Mouse (Mus musculus) CH12.LX (cell line): ENCODE measurements around the gene Ctrl. TPM values are rescaled to one million over a fixed set of nuclear protein-coding genes. Genes with fewer than 3 reads are reported as not detected.
A peak's percentile ranks its signal among the peaks of the same experiment; 100 is the strongest.

Experiments used
- DNase-seq: peaks from one replicate; pipeline ENCODE4 v3.0.0-alpha.2; 2013; ENCODE audit errors: extremely low read depth
- H3K27ac ChIP-seq: 2 replicates; pipeline ENCODE4 v1.5.1; 2012; ENCODE audit warnings: low read depth, mild to moderate bottlenecking, control low read depth, moderate library complexity; ENCODE audit not compliant: insufficient read depth
- H3K27me3 ChIP-seq: replicated peaks from 2 replicates; pipeline ENCODE3; 2012; ENCODE audit warnings: inconsistent platforms
- H3K36me3 ChIP-seq, 2 experiments: replicated peaks in 1 of 2; 2 replicates each; pipeline versions ENCODE3 to v1.6.1; 2012; ENCODE audit warnings: inconsistent platforms in 1 of 2, low read length in 1 of 2, mild to moderate bottlenecking in 1 of 2, mixed read lengths in 1 of 2, moderate library complexity in 1 of 2; ENCODE audit not compliant: control insufficient read depth in 1 of 2, insufficient read depth in 1 of 2
- H3K4me1 ChIP-seq, 2 experiments: 2 replicates each; pipeline ENCODE4 v1.6.1; 2012; ENCODE audit warnings: inconsistent platforms in 1 of 2, moderate library complexity in 1 of 2; ENCODE audit not compliant: insufficient read depth in 2 of 2, control insufficient read depth in 1 of 2
- H3K4me2 ChIP-seq: 2 replicates; pipeline ENCODE4 v1.6.1; 2012; ENCODE audit warnings: low read depth, mild to moderate bottlenecking, control low read depth; ENCODE audit not compliant: poor library complexity, insufficient read depth, severe bottlenecking
- H3K4me3 ChIP-seq, 3 experiments: fragments of 150-350 bp in 1 of 3; sonication (generic) in 1 of 3; replicated peaks in 1 of 3; 2 replicates each; pipeline versions ENCODE3 to v1.5.1; 2011 to 2012; ENCODE audit warnings: low read depth in 2 of 3, low read length in 2 of 3, mild to moderate bottlenecking in 2 of 3, moderate library complexity in 2 of 3, control low read depth in 1 of 3, improper control_type of control experiment in 1 of 3, inconsistent platforms in 1 of 3, mixed read lengths in 1 of 3; ENCODE audit not compliant: poor library complexity in 1 of 3
- H3K79me2 ChIP-seq: replicated peaks from 2 replicates; pipeline ENCODE4 v1.6.1; 2012; ENCODE audit warnings: mild to moderate bottlenecking, moderate library complexity; ENCODE audit not compliant: control insufficient read depth, poor library complexity, insufficient read depth, severe bottlenecking; ENCODE audit errors: extremely low read depth
- H3K9ac ChIP-seq: 2 replicates; pipeline ENCODE4 v1.6.1; 2012; ENCODE audit warnings: low read depth, mild to moderate bottlenecking, control low read depth, moderate library complexity; ENCODE audit not compliant: insufficient read depth
- H3K9me3 ChIP-seq: replicated peaks from 2 replicates; pipeline ENCODE3; 2012; ENCODE audit warnings: low read length, inconsistent platforms, mixed read lengths
- BHLHE40 ChIP-seq: IDR thresholded peaks from 2 replicates; pipeline ENCODE4 v1.6.1; 2011; ENCODE audit warnings: mild to moderate bottlenecking, low read depth, low read length, improper control_type of control experiment
- CHD2 ChIP-seq: IDR thresholded peaks from 2 replicates; pipeline ENCODE4 v1.6.1; 2011; ENCODE audit warnings: low read length, improper control_type of control experiment
- E2F4 ChIP-seq: IDR thresholded peaks from 2 replicates; pipeline ENCODE4 v1.6.1; 2011; ENCODE audit warnings: low read depth, low read length, improper control_type of control experiment; ENCODE audit not compliant: insufficient replicate concordance
- ELF1 ChIP-seq: IDR thresholded peaks from 2 replicates; pipeline ENCODE4 v1.6.1; 2014; ENCODE audit warnings: low read depth, mild to moderate bottlenecking, inconsistent platforms, low read length, improper control_type of control experiment
- EP300 ChIP-seq: IDR thresholded peaks from 2 replicates; pipeline ENCODE4 v1.6.1; 2011; ENCODE audit warnings: low read length, improper control_type of control experiment
- ETS1 ChIP-seq: conservative IDR thresholded peaks from 2 replicates; pipeline ENCODE4 v1.6.1; 2012; ENCODE audit warnings: low read depth, mild to moderate bottlenecking, inconsistent platforms, low read length, improper control_type of control experiment, moderate library complexity
- GABPA ChIP-seq: IDR thresholded peaks from 2 replicates; pipeline ENCODE4 v1.6.1; 2012; ENCODE audit warnings: low read depth, low read length, improper control_type of control experiment, inconsistent platforms; ENCODE audit not compliant: insufficient replicate concordance
- HCFC1 ChIP-seq: IDR thresholded peaks from 2 replicates; pipeline ENCODE4 v1.6.1; 2012; ENCODE audit warnings: low read depth, mild to moderate bottlenecking, inconsistent platforms, low read length, improper control_type of control experiment
- IRF4 ChIP-seq: IDR thresholded peaks from 2 replicates; pipeline ENCODE4 v1.6.1; 2014; ENCODE audit warnings: low read depth, mild to moderate bottlenecking, inconsistent platforms, low read length, improper control_type of control experiment
- JUND ChIP-seq: conservative IDR thresholded peaks from 2 replicates; pipeline ENCODE4 v1.6.1; 2011; ENCODE audit warnings: low read depth, low read length, improper control_type of control experiment
- KAT2A ChIP-seq: IDR thresholded peaks from 2 replicates; pipeline ENCODE4 v1.6.1; 2012; ENCODE audit warnings: low read length, improper control_type of control experiment, inconsistent platforms; ENCODE audit not compliant: insufficient replicate concordance
- MAX ChIP-seq: IDR thresholded peaks from 2 replicates; pipeline ENCODE4 v1.6.1; 2011; ENCODE audit warnings: low read length, improper control_type of control experiment
- MAZ ChIP-seq: IDR thresholded peaks from 2 replicates; pipeline ENCODE4 v1.6.1; 2012; ENCODE audit warnings: low read depth, mild to moderate bottlenecking, inconsistent platforms, low read length, improper control_type of control experiment, moderate library complexity
- MEF2A ChIP-seq: IDR thresholded peaks from 2 replicates; pipeline ENCODE4 v1.6.1; 2014; ENCODE audit warnings: low read depth, mild to moderate bottlenecking, inconsistent platforms, low read length, improper control_type of control experiment, borderline replicate concordance
- MXI1 ChIP-seq: IDR thresholded peaks from 2 replicates; pipeline ENCODE4 v1.6.1; 2011; ENCODE audit warnings: mild to moderate bottlenecking, low read depth, low read length, improper control_type of control experiment
- MYC ChIP-seq: IDR thresholded peaks from 2 replicates; pipeline ENCODE4 v1.6.1; 2011; ENCODE audit warnings: low read depth, mild to moderate bottlenecking, improper control_type of control experiment, low read length
- NELFE ChIP-seq: IDR thresholded peaks from 2 replicates; pipeline ENCODE4 v1.6.1; 2011; ENCODE audit warnings: low read depth, low read length, improper control_type of control experiment
- NRF1 ChIP-seq: IDR thresholded peaks from 2 replicates; pipeline ENCODE4 v1.6.1; 2014; ENCODE audit warnings: low read depth, mild to moderate bottlenecking, inconsistent platforms, low read length, improper control_type of control experiment, moderate library complexity
- PAX5 ChIP-seq: IDR thresholded peaks from 2 replicates; pipeline ENCODE4 v1.6.1; 2012; ENCODE audit warnings: low read length, inconsistent platforms, mixed read lengths
- POLR2A ChIP-seq: IDR thresholded peaks from 2 replicates; pipeline ENCODE4 v1.6.1; 2011; ENCODE audit warnings: low read depth, mild to moderate bottlenecking, improper control_type of control experiment, low read length
- POLR2AphosphoS2 ChIP-seq: IDR thresholded peaks from 2 replicates; pipeline ENCODE4 v1.6.1; 2011; ENCODE audit warnings: low read depth, low read length, improper control_type of control experiment
- RAD21 ChIP-seq: IDR thresholded peaks from 2 replicates; pipeline ENCODE4 v1.6.1; 2011; ENCODE audit warnings: low read depth, mild to moderate bottlenecking, low read length, improper control_type of control experiment, moderate library complexity
- RCOR1 ChIP-seq: conservative IDR thresholded peaks from 2 replicates; pipeline ENCODE4 v1.6.1; 2012; ENCODE audit warnings: low read depth, mild to moderate bottlenecking, inconsistent platforms, low read length, improper control_type of control experiment
- SMC3 ChIP-seq: IDR thresholded peaks from 2 replicates; pipeline ENCODE4 v1.6.1; 2011; ENCODE audit warnings: low read depth, low read length, improper control_type of control experiment
- TBP ChIP-seq: conservative IDR thresholded peaks from 2 replicates; pipeline ENCODE4 v1.6.1; 2011; ENCODE audit warnings: low read depth, low read length, improper control_type of control experiment
- TCF12 ChIP-seq: IDR thresholded peaks from 2 replicates; pipeline ENCODE4 v1.6.1; 2014; ENCODE audit warnings: low read depth, mild to moderate bottlenecking, inconsistent platforms, low read length, improper control_type of control experiment
- USF1 ChIP-seq: IDR thresholded peaks from 2 replicates; pipeline ENCODE4 v1.6.1; 2014; ENCODE audit warnings: low read depth, mild to moderate bottlenecking, inconsistent platforms, low read length, improper control_type of control experiment
- USF2 ChIP-seq: conservative IDR thresholded peaks from 2 replicates; pipeline ENCODE4 v1.6.1; 2011; ENCODE audit warnings: low read depth, low read length, improper control_type of control experiment
- ZC3H11A ChIP-seq: IDR thresholded peaks from 2 replicates; pipeline ENCODE4 v1.6.1; 2012; ENCODE audit warnings: low read depth, mild to moderate bottlenecking, inconsistent platforms, low read length, improper control_type of control experiment
- ZKSCAN1 ChIP-seq: IDR thresholded peaks from 2 replicates; pipeline ENCODE4 v1.6.1; 2012; ENCODE audit warnings: low read depth, inconsistent platforms, low read length, improper control_type of control experiment, borderline replicate concordance
- ZMIZ1 ChIP-seq: IDR thresholded peaks from 2 replicates; pipeline ENCODE4 v1.6.1; 2012; ENCODE audit warnings: low read depth, mild to moderate bottlenecking, inconsistent platforms, low read length, improper control_type of control experiment
- ZNF384 ChIP-seq: IDR thresholded peaks from 2 replicates; pipeline ENCODE4 v1.6.1; 2012; ENCODE audit warnings: low read depth, low read length, improper control_type of control experiment, inconsistent platforms
- dilution Hi-C: fragments of 300-500 bp; cut with MboI; formaldehyde crosslinking; loops from 2 replicates; pipeline ENCODE4 v1.14.3; 2020; ENCODE audit warnings: low sequenced_read_pairs; ENCODE audit not compliant: extremely low pct_unique_long_range_greater_than_20kb, extremely low pct_ligation_motif_present
- in situ Hi-C: fragments of 300-500 bp; cut with MboI; formaldehyde crosslinking; loops from 3 replicates; pipeline ENCODE4 v1.14.3; 2019; ENCODE audit warnings: low sequenced_read_pairs, low pct_ligation_motif_present, low pct_unique_long_range_greater_than_20kb, mixed read lengths
- polyA plus RNA-seq: library from polyadenylated mRNA; unstranded; fragments of >175 nt; gene quantifications from 2 replicates; pipeline ENCODE4 v1.2.1, GENCODE M21; 2012; ENCODE audit warnings: low read depth; ENCODE audit not compliant: insufficient read length
- total RNA-seq, 2 experiments: library from RNA; depleted of rRNA; stranded (reverse); fragments of 300-350 nt in 1 of 2; fragments of >200 nt in 1 of 2; gene quantifications; 2 replicates each; pipeline ENCODE4 v1.2.3; 2012 to 2014

Ctrl gene
- total and polyA plus RNA-seq, 3 experiments = 1.3 to 5.3 (median 2.0) TPM

- Histone ChIP-seq H3K79me2 (no peaks in the 10 kb centered on the region), H3K27ac (no peak overlapping the region), H3K36me3 (peaks cover 22 to 58% of the 10 kb centered on the region in 2 experiments), H3K4me1 (peaks cover 0 to 15% of the 10 kb centered on the region in 2 experiments; a peak in 2 of 4 replicates), H3K9ac (no peak overlapping the region), H3K4me3 (no peak overlapping the region), H3K27me3 (no peaks in the 10 kb centered on the region), H3K9me3 (no peaks in the 10 kb centered on the region), H3K4me2 (no peak overlapping the region)
- dilution Hi-C loops = no loop called here
- TF ChIP-seq ELF1 (no peak), E2F4 (no peak), TBP (no peak), TCF12 (no peak), GABPA (no peak), MYC (no peak), MAZ (no peak), ETS1 (no peak), KAT2A (no peak), EP300 (no peak), ZC3H11A (no peak), POLR2A (no peak)
- in situ Hi-C loops = no loop called here
- DNase-seq = no peak
Observed at GRCm38 (mm10) chr8:105942026-105942425, 8.4 kb upstream of the Ctrl start.

- peak within 1 kb of the TSS; percentile 70 for H3K4me2 ChIP-seq
- peak; percentile 57 for DNase-seq
- H3K27ac ChIP-seq = peak within 1 kb of the TSS; percentile 67
- no peaks in the 10 kb centered on the region for H3K9me3 ChIP-seq
- dilution Hi-C loops (no loop called here), in situ Hi-C loops (loop anchor here (5.0 kb wide), 1 partner anchor 46 kb away; the partner anchor contains the start of gene Nrn1l)
- H3K4me1 ChIP-seq = peaks cover 3 to 29% of the 10 kb centered on the region in 2 experiments; a peak in 3 of 4 replicates
- H3K9ac ChIP-seq = peak within 1 kb of the TSS; percentile 64
- H3K36me3 ChIP-seq = peaks cover 9 to 51% of the 10 kb centered on the region in 2 experiments
- no peaks in the 10 kb centered on the region for H3K79me2 ChIP-seq
- no peaks in the 10 kb centered on the region for H3K27me3 ChIP-seq
- peak within 1 kb of the TSS; percentile 85 to 96 (median 92) for H3K4me3 ChIP-seq
- no peak for TF ChIP-seq BHLHE40
- TF ChIP-seq PAX5 = no peak
- peak; percentile 17; the same call in 1 of the 2 replicates for TF ChIP-seq USF2
- no peak; the same call in 1 of the 2 replicates for TF ChIP-seq ETS1
- TF ChIP-seq ZKSCAN1 = no peak
- no peak for TF ChIP-seq ZC3H11A
- TF ChIP-seq HCFC1 = no peak; the same call in 1 of the 2 replicates
- no peak for TF ChIP-seq ZNF384
- peak; percentile 24 for TF ChIP-seq RAD21
- no peak for TF ChIP-seq CHD2
- peak; percentile 85 for TF ChIP-seq MAX
- no peak for TF ChIP-seq IRF4
- no peak for TF ChIP-seq TBP
- peak; percentile 99 for TF ChIP-seq MXI1
- no peak for TF ChIP-seq RCOR1
- peak; percentile 30 for TF ChIP-seq USF1
- no peak for TF ChIP-seq GABPA
- TF ChIP-seq SMC3 = peak; percentile 12; the same call in 1 of the 2 replicates
- no peak for TF ChIP-seq MEF2A
- TF ChIP-seq ELF1 = no peak
- no peak for TF ChIP-seq NRF1
- TF ChIP-seq POLR2A = no peak
- no peak for TF ChIP-seq NELFE
- TF ChIP-seq POLR2AphosphoS2 = no peak
- TF ChIP-seq ZMIZ1 = no peak
- TF ChIP-seq JUND = no peak
- TF ChIP-seq TCF12 = no peak
- TF ChIP-seq EP300 = no peak
- no peak for TF ChIP-seq E2F4
Observed at GRCm38 (mm10) chr8:105938306-105938669, 4.6 kb upstream of the Ctrl start, which contains the start of gene Psmb10. Gene Psmb10 (minus strand): TSS chr8:105938444.
